Mouse (Mus musculus): Measurements from ENCODE around the gene Kcns1.

GRCm38 (mm10) chr2:164173394-164173793, 2.5 kb upstream of the Kcns1 start:
- no peak for TF ChIP-seq CHD2 (IDR thresholded peaks at IDR 0.05; ENCODE audit: low read depth, low read length)
- no peak for TF ChIP-seq ZNF384 (IDR thresholded peaks at IDR 0.05; ENCODE audit: low read depth, low read length)
- no peak for TF ChIP-seq MAFK (IDR thresholded peaks at IDR 0.05; ENCODE audit: insufficient read depth, low read depth, low read length)

All from ES-E14 (cell line).